Mouse (Mus musculus): Measurements from ENCODE around the gene Nav2. TPM values are rescaled to one million over a fixed set of nuclear protein-coding genes. Genes with fewer than 3 reads are reported as not detected.

The Nav2 gene
- polyA plus RNA-seq, 1 experiment = 51.7 TPM

DNA sequence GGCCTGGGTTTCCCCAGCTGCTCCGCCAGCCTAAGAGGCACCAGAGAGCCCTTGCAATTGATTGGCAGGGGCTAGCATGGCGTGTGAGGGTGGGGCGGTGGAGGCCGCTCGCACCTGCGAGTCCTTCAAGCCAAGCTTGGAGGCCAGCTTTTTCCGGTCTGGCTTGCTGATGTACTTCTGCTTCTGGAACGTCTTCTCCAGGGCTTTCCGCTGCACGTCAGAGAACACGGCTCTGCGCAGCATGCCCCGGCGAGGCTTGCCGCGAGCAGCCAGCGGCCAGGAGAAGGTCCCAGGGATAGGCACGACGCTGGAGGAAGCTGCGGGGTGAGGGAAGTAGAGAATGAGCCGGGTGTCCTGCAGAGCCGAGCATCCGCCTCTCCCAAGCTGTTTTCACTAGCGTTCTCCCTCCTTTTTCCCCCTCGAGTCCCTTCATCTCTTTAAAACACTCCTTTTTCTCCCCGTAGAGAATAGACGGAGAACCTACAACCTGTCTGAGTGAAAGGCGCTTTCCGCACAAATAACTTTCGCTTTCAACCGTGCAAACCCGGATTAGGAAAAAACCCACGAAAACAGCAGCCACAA lies 725.0 kb downstream of the Nav2 start:
- Histone ChIP-seq H3K27ac (ENCODE audit: insufficient read depth, low read length) (no peak overlapping the region), H3K9ac (ENCODE audit: low read depth, poor library complexity, severe bottlenecking) (no peak overlapping the region)

DNA sequence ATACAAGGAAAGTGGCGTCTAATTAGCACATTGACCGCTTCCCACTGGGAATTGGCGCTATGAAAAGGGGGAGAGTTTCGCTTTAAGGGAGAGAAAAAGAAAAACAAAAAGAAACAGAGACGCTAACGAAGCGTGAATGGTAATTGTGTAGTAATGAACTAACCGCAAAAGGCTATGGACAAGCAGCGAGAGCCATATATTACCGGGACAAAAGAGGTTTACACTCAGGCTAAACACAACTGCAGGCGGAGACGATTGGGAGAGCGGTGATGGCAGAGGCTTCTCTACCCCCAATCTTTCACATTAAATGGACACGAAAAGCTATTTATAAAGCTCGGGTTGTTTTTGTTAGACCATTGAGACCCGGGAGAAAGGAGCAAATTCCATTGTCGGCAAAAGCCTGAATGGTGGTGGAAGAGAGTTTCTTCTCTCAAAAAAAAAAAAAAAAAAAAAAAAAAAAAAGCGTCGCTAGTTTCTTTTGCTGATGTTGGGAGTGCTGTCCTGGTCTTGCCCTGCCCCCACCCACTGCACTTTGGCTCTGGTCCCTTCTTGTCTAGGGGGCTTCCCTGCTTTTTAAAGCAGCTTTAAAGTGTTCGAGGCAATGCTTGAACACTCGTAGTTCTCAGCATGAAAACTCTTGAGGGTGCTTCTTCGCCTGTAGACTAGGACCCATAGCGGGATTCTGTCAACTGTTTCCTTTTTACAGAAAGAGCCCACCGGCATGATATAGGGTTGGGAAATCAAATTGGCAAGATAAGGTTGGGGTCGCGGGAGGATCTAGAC lies 726.0 kb downstream of the Nav2 start:
- peaks cover 54% of the 10 kb centered on the region for H3K27me3 ChIP-seq (ENCODE audit: control insufficient read depth, insufficient read depth, low read length, poor library complexity, severe bottlenecking)
- TF ChIP-seq EP300 (IDR thresholded peaks at IDR 0.05; ENCODE audit: insufficient read depth, low read depth, low read length) (no peak), POLR2A (IDR thresholded peaks at IDR 0.05; ENCODE audit: insufficient read depth, low read length) (no peak)
- H3K36me3 ChIP-seq (ENCODE audit: control insufficient read depth, insufficient read depth, low read length, poor library complexity, severe bottlenecking) = no peaks in the 10 kb centered on the region
- H3K4me3 ChIP-seq (ENCODE audit: low read depth, low read length) = no peak overlapping the region
- H3K27ac ChIP-seq (ENCODE audit: insufficient read depth, low read length) = no peak overlapping the region
- H3K4me1 ChIP-seq (ENCODE audit: control insufficient read depth, insufficient read depth, low read length) = no peaks in the 10 kb centered on the region
- H3K9me3 ChIP-seq (replicated peaks; ENCODE audit: control insufficient read depth, insufficient read depth, low read length, poor library complexity, severe bottlenecking) = no peaks in the 10 kb centered on the region
- H3K9ac ChIP-seq (ENCODE audit: low read depth, poor library complexity, severe bottlenecking) = no peak overlapping the region

More for the DNA sequence above, 725.0 kb downstream of the Nav2 start:
- H3K36me3 ChIP-seq (ENCODE audit: control insufficient read depth, insufficient read depth, low read length, poor library complexity, severe bottlenecking) = no peaks in the 10 kb centered on the region
- TF ChIP-seq POLR2A (IDR thresholded peaks at IDR 0.05; ENCODE audit: insufficient read depth, low read length) (no peak), EP300 (IDR thresholded peaks at IDR 0.05; ENCODE audit: insufficient read depth, low read depth, low read length) (no peak), CTCF (IDR thresholded peaks at IDR 0.05; ENCODE audit: low read depth, low read length) (no peak)
- H3K9me3 ChIP-seq (replicated peaks; ENCODE audit: control insufficient read depth, insufficient read depth, low read length, poor library complexity, severe bottlenecking) = no peaks in the 10 kb centered on the region
- H3K4me1 ChIP-seq (ENCODE audit: control insufficient read depth, insufficient read depth, low read length) = no peaks in the 10 kb centered on the region
- H3K27me3 ChIP-seq (ENCODE audit: control insufficient read depth, insufficient read depth, low read length, poor library complexity, severe bottlenecking) = peaks cover 48% of the 10 kb centered on the region
- H3K4me3 ChIP-seq (ENCODE audit: low read depth, low read length) = peak overlapping the region; percentile 24; the same call in 1 of the 2 replicates

DNA sequence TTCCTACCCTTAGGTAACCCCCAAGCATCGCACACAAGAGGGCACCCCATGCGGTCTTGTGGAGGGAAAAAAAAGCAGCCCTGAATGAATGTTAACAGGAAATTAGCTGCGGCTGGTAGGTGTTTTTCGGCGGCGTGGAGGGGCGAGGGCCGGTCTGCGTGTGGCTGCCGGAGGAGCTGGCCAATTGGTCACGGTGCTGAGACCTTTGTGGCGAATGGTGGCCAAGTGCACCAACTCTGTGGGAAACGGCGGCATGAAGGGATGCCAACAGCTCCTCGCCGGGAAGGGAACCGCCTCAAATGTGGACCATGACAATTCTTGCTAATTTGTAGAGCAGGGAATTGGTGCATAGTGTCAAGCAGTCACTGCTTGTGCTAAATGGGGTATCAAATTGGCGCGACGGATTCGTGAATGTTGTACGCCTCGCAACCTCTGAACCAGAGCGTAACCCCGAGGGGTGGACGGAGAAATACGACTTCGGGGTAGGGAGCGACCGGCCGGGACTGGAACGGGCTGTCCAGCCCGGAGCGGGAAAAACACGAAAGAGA lies 726.6 kb downstream of the Nav2 start:
- TF ChIP-seq EP300 (IDR thresholded peaks at IDR 0.05; ENCODE audit: insufficient read depth, low read depth, low read length) = no peak
- TF ChIP-seq CTCF (IDR thresholded peaks at IDR 0.05; ENCODE audit: low read depth, low read length) = no peak
- no peak for TF ChIP-seq POLR2A (IDR thresholded peaks at IDR 0.05; ENCODE audit: insufficient read depth, low read length)
- no peaks in the 10 kb centered on the region for H3K9me3 ChIP-seq (replicated peaks; ENCODE audit: control insufficient read depth, insufficient read depth, low read length, poor library complexity, severe bottlenecking)
- H3K27ac ChIP-seq (ENCODE audit: insufficient read depth, low read length) = no peak overlapping the region
- H3K4me1 ChIP-seq (ENCODE audit: control insufficient read depth, insufficient read depth, low read length) = no peaks in the 10 kb centered on the region
- peaks cover 54% of the 10 kb centered on the region for H3K27me3 ChIP-seq (ENCODE audit: control insufficient read depth, insufficient read depth, low read length, poor library complexity, severe bottlenecking)
- no peaks in the 10 kb centered on the region for H3K36me3 ChIP-seq (ENCODE audit: control insufficient read depth, insufficient read depth, low read length, poor library complexity, severe bottlenecking)
- H3K4me3 ChIP-seq (ENCODE audit: low read depth, low read length) = peak overlapping the region; percentile 12; the same call in 1 of the 2 replicates
- no peak overlapping the region for H3K9ac ChIP-seq (ENCODE audit: low read depth, poor library complexity, severe bottlenecking)

DNA sequence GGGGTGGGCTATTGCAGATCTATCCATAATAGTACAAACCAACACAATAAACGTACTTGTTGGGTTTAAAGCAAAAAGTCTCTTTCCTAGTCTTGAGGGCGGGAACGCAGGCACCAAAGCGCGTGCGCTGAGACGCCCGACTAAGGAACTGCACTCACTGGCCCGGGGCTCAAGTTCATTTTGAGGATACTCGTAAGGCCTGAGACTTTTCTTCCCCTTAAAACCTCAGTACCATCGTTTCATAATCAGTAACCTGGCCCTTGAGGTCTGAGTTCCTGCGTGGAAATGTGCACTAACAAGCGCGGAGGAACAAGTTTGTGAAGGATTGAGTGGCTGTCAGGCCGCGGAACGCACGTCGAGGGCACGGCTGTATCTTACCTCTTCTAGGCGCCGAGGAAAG lies 727.5 kb downstream of the Nav2 start:
- peak overlapping the region; percentile 32; the same call in 1 of the 2 replicates for H3K4me3 ChIP-seq (ENCODE audit: low read depth, low read length)
- no peak for TF ChIP-seq CTCF (IDR thresholded peaks at IDR 0.05; ENCODE audit: low read depth, low read length)
- no peak for TF ChIP-seq POLR2A (IDR thresholded peaks at IDR 0.05; ENCODE audit: insufficient read depth, low read length)
- TF ChIP-seq EP300 (IDR thresholded peaks at IDR 0.05; ENCODE audit: insufficient read depth, low read depth, low read length) = no peak
- H3K9ac ChIP-seq (ENCODE audit: low read depth, poor library complexity, severe bottlenecking) = no peak overlapping the region
- no peak overlapping the region for H3K27ac ChIP-seq (ENCODE audit: insufficient read depth, low read length)
- H3K9me3 ChIP-seq (replicated peaks; ENCODE audit: control insufficient read depth, insufficient read depth, low read length, poor library complexity, severe bottlenecking) = no peaks in the 10 kb centered on the region
- H3K36me3 ChIP-seq (ENCODE audit: control insufficient read depth, insufficient read depth, low read length, poor library complexity, severe bottlenecking) = no peaks in the 10 kb centered on the region
- peaks cover 56% of the 10 kb centered on the region for H3K27me3 ChIP-seq (ENCODE audit: control insufficient read depth, insufficient read depth, low read length, poor library complexity, severe bottlenecking)
- H3K4me1 ChIP-seq (ENCODE audit: control insufficient read depth, insufficient read depth, low read length) = no peaks in the 10 kb centered on the region

DNA sequence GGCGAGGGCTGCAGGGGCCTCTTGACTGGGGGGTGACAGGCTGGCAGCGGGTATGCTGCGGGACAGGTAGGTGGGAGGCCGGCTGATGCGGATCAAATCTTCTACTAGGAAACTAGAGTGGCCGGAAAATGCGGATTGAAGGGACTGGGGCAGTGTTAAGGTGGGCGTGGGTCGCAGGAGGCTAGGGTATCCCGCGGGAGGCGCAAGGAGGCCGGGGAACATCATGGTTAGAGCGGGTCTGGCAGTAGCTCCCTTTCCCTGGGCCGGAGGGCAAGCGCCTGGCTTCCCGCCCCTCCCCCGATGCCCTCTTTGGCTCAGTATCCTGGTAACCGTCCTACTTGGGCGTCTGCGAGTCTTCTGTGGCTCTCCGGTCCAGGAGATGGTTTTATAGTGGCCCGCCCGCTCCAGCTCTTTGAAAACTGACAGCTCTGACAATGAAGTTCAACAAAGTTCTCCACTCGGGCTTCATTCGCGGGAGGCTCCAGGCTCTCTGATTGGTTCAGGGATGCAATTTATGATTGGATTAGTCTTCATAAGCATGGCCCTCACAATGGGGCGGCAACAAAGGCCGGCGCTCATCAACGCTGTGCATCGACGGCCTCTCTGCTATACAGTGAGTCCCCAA lies 728.1 kb downstream of the Nav2 start, which contains the start of gene Dbx1:
TSS of gene Dbx1 (minus strand) at position 359 of the 625 bp plus-strand sequence.
- no peak within 1 kb of the TSS for H3K9ac ChIP-seq (ENCODE audit: low read depth, poor library complexity, severe bottlenecking)
- no peak within 1 kb of the TSS for H3K27ac ChIP-seq (ENCODE audit: insufficient read depth, low read length)
- peak within 1 kb of the TSS; percentile 32; the same call in 1 of the 2 replicates for H3K4me3 ChIP-seq (ENCODE audit: low read depth, low read length)
- no peak for TF ChIP-seq POLR2A (IDR thresholded peaks at IDR 0.05; ENCODE audit: insufficient read depth, low read length)
- TF ChIP-seq EP300 (IDR thresholded peaks at IDR 0.05; ENCODE audit: insufficient read depth, low read depth, low read length) = no peak
- no peak for TF ChIP-seq CTCF (IDR thresholded peaks at IDR 0.05; ENCODE audit: low read depth, low read length)
- H3K27me3 ChIP-seq (ENCODE audit: control insufficient read depth, insufficient read depth, low read length, poor library complexity, severe bottlenecking) = peaks cover 56% of the 10 kb centered on the region
- H3K36me3 ChIP-seq (ENCODE audit: control insufficient read depth, insufficient read depth, low read length, poor library complexity, severe bottlenecking) = no peaks in the 10 kb centered on the region
- H3K4me1 ChIP-seq (ENCODE audit: control insufficient read depth, insufficient read depth, low read length) = no peaks in the 10 kb centered on the region
- H3K9me3 ChIP-seq (replicated peaks; ENCODE audit: control insufficient read depth, insufficient read depth, low read length, poor library complexity, severe bottlenecking) = no peaks in the 10 kb centered on the region

Measured in ES-Bruce4 (cell line).